Mouse (Mus musculus) stomach, postnatal 0 days (tissue): ENCODE measurements at regions not wholly inside any gene's neighbourhood (a gene's known extent, or its start where the extent isn't known, plus 50 kb on each side); places are given as distances from the start of the nearest gene placed in this dataset.

ENCODE experiments used
- ATAC-seq: fragments of 200-750 bp; cut with Nextera tagmentation; 2 replicates; pipeline ENCODE4 v1.8.0; 2017; ENCODE audit not compliant: low FRiP score, low TSS enrichment
- DNase-seq: peaks from one replicate; pipeline ENCODE4 v3.0.0-alpha.2; 2016; ENCODE audit warnings: low spot score
- H3K27ac ChIP-seq: fragments of 300-500 bp; sonication (generic); replicated peaks from 2 replicates; pipeline ENCODE4 v1.5.1; 2014; ENCODE audit warnings: mild to moderate bottlenecking, control low read depth
- H3K27me3 ChIP-seq: fragments of 300-500 bp; sonication (generic); 2 replicates; pipeline ENCODE4 v1.6.1; 2014; ENCODE audit warnings: low read length; ENCODE audit not compliant: control insufficient read depth, insufficient read depth
- H3K36me3 ChIP-seq: fragments of 300-500 bp; sonication (generic); 2 replicates; pipeline ENCODE4 v1.6.1; 2014; ENCODE audit warnings: low read length, mixed read lengths; ENCODE audit not compliant: control insufficient read depth, insufficient read depth
- H3K4me1 ChIP-seq: fragments of 300-500 bp; sonication (generic); replicated peaks from 2 replicates; pipeline ENCODE4 v1.6.1; 2014; ENCODE audit warnings: antibody characterized with exemption; ENCODE audit not compliant: control insufficient read depth, insufficient read depth
- H3K4me2 ChIP-seq: fragments of 300-500 bp; sonication (generic); replicated peaks from 2 replicates; pipeline ENCODE4 v1.6.1; 2014; ENCODE audit warnings: low read depth, mild to moderate bottlenecking, control low read depth, moderate library complexity
- H3K4me3 ChIP-seq: fragments of 300-500 bp; sonication (generic); 2 replicates; pipeline ENCODE4 v1.5.1; 2014; ENCODE audit warnings: low read depth, low read length, control low read depth
- H3K9ac ChIP-seq: fragments of 300-500 bp; sonication (generic); 2 replicates; pipeline ENCODE4 v1.6.1; 2014; ENCODE audit warnings: mild to moderate bottlenecking, low read length, control low read depth, mixed read lengths
- H3K9me3 ChIP-seq: fragments of 300-500 bp; sonication (generic); 2 replicates; pipeline ENCODE4 v1.6.1; 2016; ENCODE audit warnings: low read length; ENCODE audit not compliant: control insufficient read depth
- CTCF ChIP-seq: IDR thresholded peaks from 2 replicates; pipeline ENCODE4 v1.5.1; 2016; ENCODE audit warnings: antibody characterized with exemption, low read depth, mild to moderate bottlenecking, moderate library complexity
- EP300 ChIP-seq: optimal IDR thresholded peaks from 2 replicates; pipeline ENCODE3; 2016; ENCODE audit warnings: antibody characterized with exemption
- WGBS: fragments of 180-500 bp; shearing (Covaris S2); extraction: QIAGEN DNeasy Blood & Tissue Kit; methylation state at CpG from one replicate; pipeline ENCODE4 v1.1.7; 2014; 5-methylcytosine and 5-hydroxymethylcytosine counted together

- no peak overlapping the region for H3K4me2 ChIP-seq
- no peak overlapping the region for H3K9ac ChIP-seq
- no peaks in the 10 kb centered on the region for H3K4me1 ChIP-seq
- TF ChIP-seq CTCF (no peak), EP300 (no peak)
- H3K27ac ChIP-seq: no peak overlapping the region
- H3K4me3 ChIP-seq: no peak overlapping the region
- ATAC-seq (no peak), DNase-seq (no peak)
- no peaks in the 10 kb centered on the region for H3K27me3 ChIP-seq
- H3K9me3 ChIP-seq: no peaks in the 10 kb centered on the region
- no peaks in the 10 kb centered on the region for H3K36me3 ChIP-seq
Measured at GRCm38 (mm10) chr12:113364023-113364422, 125.3 kb upstream of the Adam6b start.

- Histone ChIP-seq H3K9ac (no peak overlapping the region), H3K36me3 (no peaks in the 10 kb centered on the region), H3K4me1 (no peaks in the 10 kb centered on the region), H3K9me3 (no peaks in the 10 kb centered on the region), H3K27me3 (no peaks in the 10 kb centered on the region), H3K4me3 (no peak overlapping the region), H3K27ac (no peak overlapping the region), H3K4me2 (no peak overlapping the region)
- TF ChIP-seq EP300 (no peak), CTCF (no peak)
- ATAC-seq (no peak), DNase-seq (no peak)
Measured at GRCm38 (mm10) chr12:113364437-113364836, 124.9 kb upstream of the Adam6b start.

DNA sequence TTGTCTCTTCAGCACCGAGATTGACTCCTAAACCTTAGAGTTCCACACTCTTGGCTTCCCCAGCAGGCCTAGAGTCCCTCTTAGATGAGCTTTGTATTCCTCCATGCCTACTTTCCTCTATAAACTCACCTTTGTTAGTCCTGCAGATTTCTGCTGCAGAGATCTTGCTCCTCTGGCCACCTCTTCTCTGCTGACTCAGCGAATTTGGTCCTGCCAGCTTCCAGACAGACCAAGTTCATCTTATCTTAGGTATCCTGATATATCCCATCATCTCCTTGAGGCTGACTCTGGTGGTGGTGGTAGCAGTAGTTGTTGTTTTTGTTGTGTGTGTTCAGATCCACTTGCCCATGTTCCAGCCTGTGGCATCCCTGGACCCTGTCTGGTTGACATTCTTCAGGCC, 123.5 kb upstream of the Adam6b start:
- no peak for DNase-seq
- WGBS: 52% methylated on average over 2 of the region's 2 CpGs
- no peak for ATAC-seq
- Histone ChIP-seq H3K9ac (no peak overlapping the region), H3K4me2 (no peak overlapping the region), H3K36me3 (no peaks in the 10 kb centered on the region), H3K9me3 (no peaks in the 10 kb centered on the region), H3K27ac (no peak overlapping the region), H3K4me3 (no peak overlapping the region), H3K27me3 (no peaks in the 10 kb centered on the region), H3K4me1 (no peaks in the 10 kb centered on the region)
- no peak for TF ChIP-seq EP300
- no peak for TF ChIP-seq CTCF

- WGBS: 47% methylated on average over 1 of the region's 1 CpGs
- no peak for ATAC-seq
- Histone ChIP-seq H3K9me3 (no peaks in the 10 kb centered on the region), H3K9ac (no peak overlapping the region), H3K27me3 (no peaks in the 10 kb centered on the region), H3K4me2 (no peak overlapping the region), H3K4me3 (no peak overlapping the region), H3K4me1 (no peaks in the 10 kb centered on the region), H3K27ac (no peak overlapping the region), H3K36me3 (no peaks in the 10 kb centered on the region)
- DNase-seq: no peak
- TF ChIP-seq CTCF: no peak
- TF ChIP-seq EP300: no peak
Measured at GRCm38 (mm10) chr12:113366394-113366793, 122.9 kb upstream of the Adam6b start.

- no peak for TF ChIP-seq EP300
- TF ChIP-seq CTCF: no peak
- ATAC-seq (no peak), DNase-seq (no peak)
- H3K9ac ChIP-seq: no peak overlapping the region
- H3K9me3 ChIP-seq: no peaks in the 10 kb centered on the region
- H3K4me1 ChIP-seq: no peaks in the 10 kb centered on the region
- H3K4me3 ChIP-seq: no peak overlapping the region
- no peak overlapping the region for H3K27ac ChIP-seq
- no peaks in the 10 kb centered on the region for H3K36me3 ChIP-seq
- no peak overlapping the region for H3K4me2 ChIP-seq
- no peaks in the 10 kb centered on the region for H3K27me3 ChIP-seq
Measured at GRCm38 (mm10) chr12:113401578-113402113, 87.7 kb upstream of the Adam6b start.

DNA sequence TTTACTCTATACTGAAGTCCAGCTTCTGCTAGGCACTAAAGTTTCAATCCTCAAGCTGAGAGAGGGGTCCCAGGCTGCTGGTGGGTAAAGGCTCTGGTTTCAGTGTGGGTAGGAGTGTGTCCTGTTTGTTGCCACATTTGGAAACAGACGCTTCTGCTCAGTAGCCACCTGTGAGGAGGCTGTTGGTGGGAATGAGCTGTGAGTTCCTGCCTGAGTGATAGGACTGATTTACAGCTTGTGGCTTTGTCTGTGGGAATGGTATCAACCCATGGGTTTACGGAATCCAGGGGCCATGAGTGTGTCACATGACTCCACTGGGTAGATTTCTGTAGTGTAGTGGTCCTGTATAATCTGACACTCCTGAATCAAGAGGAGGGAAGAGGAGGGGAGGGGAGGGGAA, 86.5 kb upstream of the Adam6b start:
- WGBS: 53% methylated on average over 2 of the region's 2 CpGs

More for the DNA sequence above, 86.5 kb upstream of the Adam6b start:
- Histone ChIP-seq H3K4me1 (no peaks in the 10 kb centered on the region), H3K9me3 (no peaks in the 10 kb centered on the region), H3K27me3 (no peaks in the 10 kb centered on the region), H3K4me3 (no peak overlapping the region), H3K27ac (no peak overlapping the region), H3K36me3 (no peaks in the 10 kb centered on the region), H3K4me2 (no peak overlapping the region), H3K9ac (no peak overlapping the region)
- ATAC-seq: no peak
- DNase-seq: no peak
- TF ChIP-seq EP300 (no peak), CTCF (no peak)
